Mouse (Mus musculus) midbrain, embryonic 11.5 days (tissue): Measurements from ENCODE around the gene Olfr76. TPM values are rescaled to one million over a fixed set of nuclear protein-coding genes. Genes with fewer than 3 reads are reported as not detected.
"Not testable (repeated sequence)": the region's sequence is repeated elsewhere in the genome, so short reads cannot be mapped to it uniquely, and the experiment has no call there.

Experiments used
- ATAC-seq: fragments of 200-750 bp; cut with Nextera tagmentation; 2 replicates; pipeline ENCODE4 v1.8.0; 2017; ENCODE audit warnings: moderate TSS enrichment, moderate library complexity; ENCODE audit not compliant: low FRiP score
- DNase-seq: peaks from one replicate; pipeline ENCODE4 v3.0.0; 2015; ENCODE audit warnings: low spot score; ENCODE audit errors: missing footprints
- H3K27ac ChIP-seq: fragments of 300-500 bp; sonication (generic); 2 replicates; pipeline ENCODE4 v1.5.1; 2014; ENCODE audit warnings: low read depth, low read length
- H3K27me3 ChIP-seq: fragments of 300-500 bp; sonication (generic); 2 replicates; pipeline ENCODE4 v1.6.1; 2014; ENCODE audit warnings: mild to moderate bottlenecking, low read length, moderate library complexity, mixed read lengths; ENCODE audit not compliant: control insufficient read depth, insufficient read depth
- H3K36me3 ChIP-seq: fragments of 300-500 bp; sonication (generic); 2 replicates; pipeline ENCODE4 v1.6.1; 2014; ENCODE audit warnings: mild to moderate bottlenecking, low read length, moderate library complexity, mixed read lengths; ENCODE audit not compliant: control insufficient read depth, insufficient read depth
- H3K4me1 ChIP-seq: fragments of 300-500 bp; sonication (generic); 2 replicates; pipeline ENCODE4 v1.6.1; 2014; ENCODE audit warnings: low read length; ENCODE audit not compliant: control insufficient read depth, insufficient read depth
- H3K4me2 ChIP-seq: fragments of 300-500 bp; sonication (generic); 2 replicates; pipeline ENCODE4 v1.6.1; 2014; ENCODE audit warnings: mild to moderate bottlenecking, moderate library complexity
- H3K4me3 ChIP-seq: fragments of 300-500 bp; sonication (generic); 2 replicates; pipeline ENCODE4 v1.5.1; 2014; ENCODE audit warnings: low read depth, low read length
- H3K9ac ChIP-seq: fragments of 300-500 bp; sonication (generic); 2 replicates; pipeline ENCODE4 v1.6.1; 2014; ENCODE audit warnings: low read length
- H3K9me3 ChIP-seq: fragments of 300-500 bp; sonication (generic); 2 replicates; pipeline ENCODE4 v1.6.1; 2016; ENCODE audit warnings: low read length; ENCODE audit not compliant: control insufficient read depth
- WGBS: fragments of 180-500 bp; shearing (Covaris S2); extraction: QIAGEN DNeasy Blood & Tissue Kit; methylation state at CpG from one replicate; pipeline ENCODE4 v1.1.7; 2014; 5-methylcytosine and 5-hydroxymethylcytosine counted together
- polyA plus RNA-seq: library from polyadenylated mRNA; unstranded; fragments of >200 nt; fragmentation: Nextera tagmentation; extraction: Ambion mirVana; gene quantifications from 2 replicates; pipeline ENCODE4 v1.2.1, GENCODE M21; 2014

The Olfr76 gene
- polyA plus RNA-seq, 1 experiment from 2014 or later, result not detected

DNA sequence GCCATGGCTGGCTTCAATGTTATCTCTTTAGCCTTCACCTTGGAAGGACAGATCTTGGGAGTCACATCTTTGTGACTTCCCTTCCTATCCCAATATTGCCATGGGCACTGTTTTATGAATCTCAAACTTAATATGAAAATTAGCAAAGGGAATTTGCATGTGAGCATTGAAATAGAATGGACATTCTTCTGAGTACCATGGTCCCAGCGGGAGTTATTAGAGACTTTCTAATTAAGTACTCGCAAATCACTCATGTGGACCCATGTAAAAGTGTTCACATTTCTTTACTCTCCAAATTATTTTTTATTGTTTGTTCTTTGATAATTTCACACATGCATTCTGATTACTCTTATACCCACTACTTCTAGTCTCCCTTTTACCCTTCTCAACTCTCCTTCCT, 19.8 kb downstream of the Olfr76 start, which contains the start of gene Olfr1427:
Gene Olfr1427, minus strand, starts transcription at position 101 of the 400 bp plus-strand sequence.
- Histone ChIP-seq H3K4me3 (no peak within 1 kb of the TSS), H3K9me3 (no peaks in the 10 kb centered on the region), H3K27me3 (no peaks in the 10 kb centered on the region), H3K36me3 (no peaks in the 10 kb centered on the region), H3K27ac (no peak within 1 kb of the TSS), H3K9ac (no peak within 1 kb of the TSS), H3K4me1 (no peaks in the 10 kb centered on the region), H3K4me2 (no peak within 1 kb of the TSS)
- no peak for ATAC-seq
- no peak for DNase-seq
- WGBS, result 95% methylated on average over 2 of the region's 2 CpGs

DNA sequence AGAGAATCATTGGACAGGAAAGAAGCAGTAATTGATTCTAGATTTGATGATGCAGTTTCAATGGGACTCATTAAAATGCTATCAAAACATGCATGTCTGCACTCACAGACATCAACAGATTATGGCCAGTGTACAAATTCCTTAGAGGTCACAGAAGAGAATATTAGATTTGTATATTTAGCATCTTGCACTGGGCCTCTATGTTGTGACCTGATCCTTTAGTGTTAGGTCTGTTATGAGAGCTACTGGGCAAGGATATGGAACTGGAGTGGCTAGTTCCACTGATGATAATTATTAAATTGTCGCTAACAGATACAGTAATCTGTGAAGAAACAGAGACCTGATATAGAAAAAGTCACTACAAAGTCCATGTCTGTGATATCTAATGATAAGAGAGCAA, 31.1 kb downstream of the Olfr76 start, which contains the start of gene Olfr1426:
Gene Olfr1426, minus strand, starts transcription at position 101 of the 400 bp plus-strand sequence.
- H3K4me3 ChIP-seq, result no peak within 1 kb of the TSS
- 82% methylated on average over 1 of the region's 1 CpGs for WGBS
- no peak for DNase-seq

DNA sequence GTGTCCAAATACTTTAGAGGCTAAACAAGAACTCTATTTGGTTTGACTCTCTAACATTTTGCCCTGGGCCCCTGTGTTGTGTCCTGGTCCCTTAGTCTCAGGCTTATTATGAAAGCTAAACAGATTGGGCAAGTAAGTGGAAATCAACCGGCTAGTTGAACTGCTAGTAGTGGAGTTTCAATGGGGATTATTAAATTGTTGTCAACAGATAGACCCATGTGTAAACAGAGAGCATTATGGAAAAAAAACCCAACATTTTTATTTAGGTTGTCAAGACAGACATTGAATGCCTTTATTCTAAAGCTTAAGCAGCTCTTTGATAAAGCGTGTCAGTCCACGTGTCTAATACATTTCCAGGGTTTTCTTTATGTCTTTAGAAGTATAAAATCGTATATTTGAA, 45.4 kb downstream of the Olfr76 start, which contains the start of gene Olfr1425:
Gene Olfr1425, minus strand, starts transcription at position 101 of the 400 bp plus-strand sequence.
- H3K9ac ChIP-seq, H3K4me2 ChIP-seq, H3K9me3 ChIP-seq, ATAC-seq, DNase-seq, H3K4me3 ChIP-seq, H3K4me1 ChIP-seq, H3K27me3 ChIP-seq, H3K27ac ChIP-seq, H3K36me3 ChIP-seq: not testable (repeated sequence)
- WGBS, result 83% methylated on average over 4 of the region's 4 CpGs

More for the DNA sequence above, 31.1 kb downstream of the Olfr76 start, which contains the start of gene Olfr1426:
- H3K36me3 ChIP-seq, result no peaks in the 10 kb centered on the region
- no peak within 1 kb of the TSS for H3K4me2 ChIP-seq
- ATAC-seq, result no peak
- H3K9ac ChIP-seq, result no peak within 1 kb of the TSS
- H3K27ac ChIP-seq, result no peak within 1 kb of the TSS
- no peaks in the 10 kb centered on the region for H3K9me3 ChIP-seq
- no peaks in the 10 kb centered on the region for H3K27me3 ChIP-seq
- H3K4me1 ChIP-seq, result no peaks in the 10 kb centered on the region

DNA sequence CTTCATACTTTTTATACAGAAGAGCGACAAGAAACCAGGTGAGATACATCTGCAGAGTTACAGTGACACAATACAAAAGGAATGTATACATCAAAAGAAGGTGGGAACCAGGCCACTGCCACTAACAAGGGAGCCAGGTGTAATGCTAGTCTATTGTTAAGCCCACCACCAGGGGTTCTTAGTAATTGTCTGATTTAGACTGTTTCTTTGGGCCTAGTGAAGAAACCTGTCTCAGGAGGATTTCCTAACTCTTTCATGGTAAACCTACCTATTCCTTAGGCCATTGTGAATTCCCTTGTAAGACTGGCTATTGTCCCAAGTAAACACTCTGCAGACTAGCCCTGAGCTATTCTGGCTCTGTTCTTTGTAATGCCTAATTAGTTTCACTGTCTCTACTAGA, 53.5 kb downstream of the Olfr76 start:
- ATAC-seq, H3K36me3 ChIP-seq: not testable (repeated sequence)
- 88% methylated on average over 1 of the region's 1 CpGs for WGBS

More for the DNA sequence above, 53.5 kb downstream of the Olfr76 start:
- not testable (repeated sequence) for H3K4me2 ChIP-seq, H3K9ac ChIP-seq, H3K9me3 ChIP-seq, H3K27me3 ChIP-seq, DNase-seq, H3K27ac ChIP-seq, H3K4me3 ChIP-seq, H3K4me1 ChIP-seq

Other genes with a start within 250 kb of the Olfr76 start
- gene Olfr1419, start 248.1 kb downstream of the Olfr76 start, polyA plus RNA-seq, result not detected in 2 replicates
- gene Olfr1420, start 236.6 kb downstream of the Olfr76 start, polyA plus RNA-seq, result 0.08 TPM in 1 of 2 replicates, not detected in the other
- 30.2 and 30.3 TPM in 2 replicates for gene Patl1, start 210.8 kb downstream of the Olfr76 start, polyA plus RNA-seq
- 5.3 and 6.0 TPM in 2 replicates for gene Osbp, start 157.3 kb downstream of the Olfr76 start, polyA plus RNA-seq
- gene Olfr1423, start 81.9 kb downstream of the Olfr76 start, polyA plus RNA-seq, result 0.03 TPM in 1 of 2 replicates, not detected in the other
- gene Olfr1424, start 60.5 kb downstream of the Olfr76 start, polyA plus RNA-seq, result not detected in 2 replicates
- not detected in 2 replicates for gene Olfr1425, start 45.5 kb downstream of the Olfr76 start, polyA plus RNA-seq
- not detected in 2 replicates for gene Olfr1426, start 31.2 kb downstream of the Olfr76 start, polyA plus RNA-seq
- not detected in 2 replicates for gene Olfr1427, start 19.9 kb downstream of the Olfr76 start, polyA plus RNA-seq
- not detected in 2 replicates for gene Olfr1428, start 7.3 kb downstream of the Olfr76 start, polyA plus RNA-seq
- gene Olfr1555-ps1, start 46.9 kb upstream of the Olfr76 start, polyA plus RNA-seq, result not detected in 2 replicates
- not detected in 2 replicates for gene Olfr1431, start 77.4 kb upstream of the Olfr76 start, polyA plus RNA-seq
- not detected in 2 replicates for gene Olfr1432, start 109.4 kb upstream of the Olfr76 start, polyA plus RNA-seq
- gene Olfr262, start 118.5 kb upstream of the Olfr76 start, polyA plus RNA-seq, result not detected in 2 replicates
- not detected in 2 replicates for gene Olfr235, start 137.8 kb upstream of the Olfr76 start, polyA plus RNA-seq
- gene Olfr1434, start 156.7 kb upstream of the Olfr76 start, polyA plus RNA-seq, result not detected in 2 replicates
- not detected in 2 replicates for gene Olfr1436, start 175.9 kb upstream of the Olfr76 start, polyA plus RNA-seq
- gene Olfr1437, start 201.9 kb upstream of the Olfr76 start, polyA plus RNA-seq, result not detected in 2 replicates
- gene Olfr1438-ps1, start 212.7 kb upstream of the Olfr76 start, polyA plus RNA-seq, result not detected in 2 replicates